Mouse (Mus musculus): ENCODE results near the gene Rbfox3.

DNA sequence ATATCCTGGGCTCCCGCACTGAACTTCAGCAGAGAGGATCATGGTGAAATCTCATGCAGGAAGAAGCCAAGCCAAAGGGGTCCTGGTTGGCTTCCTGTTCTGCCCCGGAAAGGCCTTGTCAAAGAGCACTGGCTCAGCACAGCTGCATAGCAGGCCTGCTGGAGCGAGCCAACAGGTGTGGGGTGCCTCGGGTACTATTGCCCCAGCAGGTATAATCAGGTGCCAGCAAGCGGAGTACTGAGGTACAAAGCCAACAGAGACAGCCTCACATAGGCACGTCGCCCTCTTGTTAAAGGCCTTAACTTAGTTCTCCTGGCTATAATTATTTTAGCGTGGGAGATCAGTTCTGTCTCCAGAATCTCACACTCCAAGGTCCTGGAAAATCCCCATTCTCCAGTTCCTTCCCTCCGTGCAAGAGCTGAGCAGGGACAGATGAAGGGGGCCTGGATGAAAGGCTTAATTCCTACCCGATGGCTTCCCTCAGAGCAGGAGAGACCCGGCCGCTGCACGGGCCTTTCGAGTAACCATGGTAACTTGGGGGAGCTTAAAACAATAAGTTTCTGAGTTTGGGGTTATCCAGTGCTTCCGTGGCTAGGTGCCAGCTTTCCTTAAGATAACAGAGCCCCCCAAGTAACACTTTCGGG is 15.2 kb downstream of the Rbfox3 start:
- TF ChIP-seq CTCF (IDR thresholded peaks at IDR 0.05; ENCODE audit: low read depth): no peak
- no peak for TF ChIP-seq EP300 (IDR thresholded peaks at IDR 0.05; ENCODE audit: low read depth)

Measured in liver, embryonic 14.5 days (tissue).